Mouse (Mus musculus) megakaryocyte, embryonic 14.5 days (primary cell): Measurements from ENCODE around the gene Hist2h3c2.

Source experiments
- FLI1 ChIP-seq: IDR thresholded peaks from 2 replicates; pipeline ENCODE4 v1.6.1; 2012; ENCODE audit warnings: low read length, inconsistent platforms, mixed read lengths
- GATA1 ChIP-seq: IDR thresholded peaks from 3 replicates; pipeline ENCODE4 v1.6.1; 2012; ENCODE audit warnings: mixed read lengths, low read length, inconsistent platforms, borderline replicate concordance

- TF ChIP-seq FLI1, result no peak
- no peak for TF ChIP-seq GATA1
Measured at GRCm38 (mm10) chr3:96269511-96270474, 30.9 kb upstream of the Hist2h3c2 start, which contains the start of gene Hist2h2bb.
